Mouse (Mus musculus): ENCODE data around the gene Rpl36a-ps1.

Gene Rpl36a-ps1

DNA sequence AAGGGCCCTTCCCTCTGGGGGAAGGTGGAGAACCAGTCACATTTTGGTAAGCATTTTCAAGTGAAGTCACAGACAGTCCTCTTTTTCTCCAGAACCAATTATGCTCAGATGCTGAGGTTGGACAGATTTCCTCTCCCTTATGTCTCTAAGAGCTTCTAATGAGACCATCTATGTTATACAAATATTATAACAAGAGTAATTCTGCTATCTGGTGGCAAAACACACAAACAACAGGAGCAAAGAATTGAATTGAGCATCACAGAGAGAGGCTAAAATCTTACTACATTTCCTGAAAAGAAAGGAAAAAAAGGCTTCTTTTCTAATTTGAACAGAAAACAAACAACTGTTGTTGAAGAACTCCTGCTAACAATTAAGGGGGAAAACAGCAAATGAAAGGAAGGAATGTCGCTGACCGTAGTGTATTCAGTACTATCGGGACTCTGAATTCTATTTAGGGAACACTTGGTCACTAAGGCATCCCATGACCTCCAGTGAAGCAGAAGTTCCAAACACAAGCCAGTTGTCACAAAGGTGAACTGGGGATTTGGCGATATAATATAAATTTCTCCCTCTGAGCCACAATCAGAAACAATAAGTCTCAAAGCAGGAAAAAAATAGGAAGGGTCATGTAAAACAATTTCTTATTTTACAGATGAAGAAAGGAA lies 42.4 kb downstream of the Rpl36a-ps1 start:
- no peak for DNase-seq (ENCODE audit: low spot score in 2 of 2)

Measured in urinary bladder, adult 18-20 months (tissue).